Mouse (Mus musculus) heart, postnatal 0 days (tissue): Measurements from ENCODE around the gene Atp6v1g3.

ENCODE experiments used
- CTCF ChIP-seq: IDR thresholded peaks from 2 replicates; pipeline ENCODE4 v1.5.1; 2016; ENCODE audit warnings: antibody characterized with exemption, control low read depth, low read depth
- EP300 ChIP-seq: IDR thresholded peaks from 2 replicates; pipeline ENCODE4 v1.6.1; 2016; ENCODE audit warnings: antibody characterized with exemption, low read depth

DNA sequence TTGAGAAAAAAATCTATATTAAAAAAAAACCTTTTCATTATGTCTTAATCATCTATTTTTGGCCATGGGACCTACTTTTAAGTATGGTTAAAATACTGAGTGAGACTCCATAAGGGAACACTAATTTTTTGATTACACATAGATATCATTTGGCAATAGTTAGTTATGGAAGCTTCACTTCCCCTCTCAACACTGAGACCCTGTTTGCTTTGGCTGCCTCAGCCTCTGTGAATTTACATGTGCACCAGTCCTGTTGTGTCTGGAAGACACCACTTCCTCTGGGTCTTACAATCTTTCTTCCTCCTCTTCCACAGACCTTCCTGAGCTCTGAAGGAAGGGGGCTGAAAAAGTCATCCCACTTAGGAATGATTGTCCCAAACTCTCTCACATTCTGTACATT lies 11.1 kb upstream of the Atp6v1g3 start:
- TF ChIP-seq CTCF: no peak
- no peak for TF ChIP-seq EP300
